Mouse (Mus musculus): ENCODE results near the gene Pex14.
A peak's percentile ranks its signal among the peaks of the same experiment; 100 is the strongest.
"Not testable (repeated sequence)": the region's sequence is repeated elsewhere in the genome, so short reads cannot be mapped to it uniquely, and the experiment has no call there.

The Pex14 gene

DNA sequence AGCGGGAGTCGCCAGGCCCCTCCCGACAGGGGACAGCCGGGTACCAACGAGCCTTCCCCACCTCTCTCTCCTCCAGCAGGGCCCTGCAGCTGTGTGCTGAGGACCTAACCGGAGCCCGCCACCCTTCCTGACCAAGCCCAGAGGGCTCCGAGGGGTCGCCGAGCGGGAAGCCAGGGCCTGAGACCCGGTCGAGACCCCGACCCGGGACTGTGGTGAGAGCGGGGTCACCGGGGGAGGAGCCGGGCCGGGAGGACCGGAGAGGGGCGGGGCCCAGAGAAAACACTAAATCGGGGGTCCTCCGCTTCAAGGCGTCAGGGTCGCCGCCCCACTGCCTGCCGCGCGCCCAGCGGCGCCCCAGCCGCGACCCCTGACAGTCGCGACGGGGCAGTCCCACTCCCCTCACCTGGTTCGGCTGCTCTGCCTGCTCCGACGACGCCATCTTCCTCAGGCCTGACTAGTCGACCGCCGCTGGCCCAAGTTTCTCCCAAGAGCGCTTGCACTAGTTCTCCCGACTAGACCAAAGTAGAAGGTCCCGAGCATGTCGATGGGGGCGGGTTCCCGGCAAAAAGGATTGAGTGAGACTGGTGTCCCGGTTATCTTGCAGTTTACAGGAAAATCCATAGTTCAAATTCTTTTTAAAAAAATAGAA lies at the start of gene Pex14:
Pex14 (minus strand) TSS at position 508 of the 649 bp plus-strand sequence.
- ATAC-seq (ENCODE audit: low TSS enrichment) = peak; percentile 85

DNA sequence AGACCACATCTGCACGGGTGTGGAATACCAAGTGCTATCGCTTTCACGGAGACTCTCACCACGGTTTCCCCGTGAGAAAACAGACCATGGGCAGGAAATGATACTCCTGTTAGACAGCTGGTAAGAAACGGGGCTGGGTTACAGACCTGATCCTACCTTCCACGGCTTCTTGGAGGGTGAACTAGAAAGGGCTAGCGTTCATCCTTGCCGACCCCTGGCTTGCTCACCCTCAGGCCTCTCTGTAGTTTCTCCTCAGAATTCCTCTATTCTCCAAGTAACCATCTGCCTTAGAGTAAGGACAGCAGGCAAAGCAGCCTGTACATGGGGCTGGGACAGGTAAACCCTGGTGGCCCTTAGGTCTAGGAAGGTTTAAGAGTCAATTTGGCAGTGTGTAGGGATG lies 49.5 kb upstream of the Pex14 start:
- ATAC-seq (ENCODE audit: low TSS enrichment) = no peak

DNA sequence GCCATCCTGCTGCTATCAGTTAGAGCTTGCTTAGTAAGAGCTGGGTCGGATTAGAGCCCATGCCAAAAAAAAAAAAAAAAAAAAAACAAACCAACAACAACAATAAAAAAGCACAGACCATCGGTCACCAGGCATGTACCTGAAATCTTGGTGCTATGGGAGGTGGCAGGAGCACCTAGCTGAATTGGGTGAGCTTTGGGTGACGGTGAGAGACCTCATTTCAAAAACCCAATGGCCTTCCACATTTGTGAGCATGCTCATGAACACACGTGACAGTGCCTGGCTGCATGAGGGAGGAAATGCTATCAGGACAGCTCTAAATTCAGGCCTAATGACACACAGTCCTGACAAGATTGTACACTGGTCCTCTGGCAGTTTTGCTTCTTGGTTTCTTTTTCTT lies 48.4 kb upstream of the Pex14 start:
- ATAC-seq (ENCODE audit: low TSS enrichment) = no peak

DNA sequence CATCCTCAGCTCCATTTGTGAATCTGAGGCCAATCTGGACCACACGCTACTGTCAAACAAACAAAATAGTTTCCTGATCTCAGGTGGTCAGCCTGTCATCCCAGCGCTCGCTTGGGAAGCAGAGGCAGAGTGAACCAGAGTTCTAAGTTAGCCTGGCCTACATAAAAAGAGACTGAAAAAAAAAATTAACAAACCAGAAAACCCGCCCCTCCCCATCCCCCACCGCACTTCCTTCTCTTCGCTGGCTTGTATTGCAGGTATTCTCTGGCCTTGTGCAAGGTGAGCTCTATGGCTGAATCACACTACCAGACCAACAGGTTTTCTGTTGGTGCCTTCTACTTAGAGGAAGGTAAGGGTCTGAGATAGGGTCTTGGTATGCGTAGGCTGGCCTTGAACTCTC lies 47.9 kb upstream of the Pex14 start:
- no peak for ATAC-seq (ENCODE audit: low TSS enrichment)

DNA sequence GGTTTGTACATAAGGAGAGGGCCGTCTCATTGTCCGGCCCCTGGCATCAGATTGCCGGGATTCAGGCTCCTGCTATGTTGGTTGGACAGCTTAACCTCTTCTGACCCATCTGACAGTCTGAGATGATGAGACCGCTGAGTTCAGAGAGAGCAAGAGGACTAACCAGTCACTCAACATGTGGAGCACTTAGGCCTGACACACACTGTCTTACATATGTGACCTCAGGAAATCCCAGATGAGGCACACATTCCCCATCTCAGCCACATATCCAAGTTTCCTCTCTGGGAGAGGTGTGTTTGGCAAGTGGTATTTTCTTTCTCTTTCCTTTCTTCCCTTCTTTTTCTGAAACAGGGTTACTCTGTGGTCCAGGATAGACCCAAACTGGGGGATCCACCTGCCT lies 45.5 kb upstream of the Pex14 start:
- no peak for ATAC-seq (ENCODE audit: low TSS enrichment)

DNA sequence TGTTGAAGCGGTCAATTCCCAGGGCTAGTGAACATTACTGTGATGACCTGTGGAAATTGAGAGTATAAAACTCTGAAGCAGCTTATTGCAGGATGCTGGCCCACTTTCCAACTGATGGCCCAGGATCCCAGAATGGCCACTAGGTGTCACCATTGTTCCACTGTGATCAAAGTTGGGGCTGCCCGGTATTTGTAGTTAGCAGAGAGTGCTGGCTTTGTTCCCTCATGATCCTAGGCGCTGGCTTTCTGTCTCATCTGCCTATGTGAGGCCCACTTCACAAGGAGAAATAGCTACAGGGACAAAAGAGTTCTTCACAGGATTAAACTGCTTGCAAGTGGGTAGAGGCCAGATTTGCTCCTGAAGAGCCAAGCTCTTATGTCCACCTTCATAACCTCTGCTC lies 44.8 kb upstream of the Pex14 start:
- peak; percentile 84 for ATAC-seq (ENCODE audit: low TSS enrichment)

DNA sequence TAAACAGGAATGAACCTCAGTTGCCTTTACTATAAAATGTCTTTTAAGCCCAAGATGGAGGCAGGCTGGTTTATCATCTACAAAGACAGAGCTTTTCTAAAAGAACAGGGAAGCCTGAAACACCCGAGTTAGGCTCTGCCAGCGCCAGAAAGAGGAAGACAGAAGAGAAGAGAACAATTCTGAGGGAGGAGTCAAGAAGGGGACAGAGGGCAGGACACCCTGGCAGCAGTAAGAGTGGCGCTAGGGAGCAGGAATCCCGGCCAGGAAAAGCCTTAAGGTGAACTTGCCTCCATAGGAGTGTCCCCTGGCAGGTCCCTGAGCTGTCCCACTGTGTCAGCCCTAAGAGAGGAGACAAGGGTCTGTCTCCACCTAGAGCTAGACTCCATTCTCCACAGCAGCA lies 43.9 kb upstream of the Pex14 start:
- ATAC-seq (ENCODE audit: low TSS enrichment) = no peak

DNA sequence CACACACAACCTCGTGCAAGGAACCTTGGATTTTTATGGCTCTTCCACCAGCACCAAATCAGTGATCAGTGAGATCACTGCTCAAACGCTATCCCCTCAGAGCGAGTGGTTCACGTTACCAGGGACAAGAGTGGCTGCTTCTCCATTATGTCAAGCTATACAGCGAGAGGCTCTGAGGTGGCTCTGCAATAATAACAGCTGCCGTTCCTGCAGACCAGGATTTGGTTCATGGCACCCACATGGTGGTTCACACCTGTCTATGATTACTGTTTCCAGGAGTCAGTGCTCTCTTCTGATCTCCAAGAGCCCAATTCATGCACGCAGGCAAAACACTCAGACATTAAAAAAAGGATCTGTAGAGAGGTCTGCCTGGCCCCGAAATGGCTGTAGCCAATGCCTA lies 38.8 kb upstream of the Pex14 start:
- ATAC-seq (ENCODE audit: low TSS enrichment) = no peak

DNA sequence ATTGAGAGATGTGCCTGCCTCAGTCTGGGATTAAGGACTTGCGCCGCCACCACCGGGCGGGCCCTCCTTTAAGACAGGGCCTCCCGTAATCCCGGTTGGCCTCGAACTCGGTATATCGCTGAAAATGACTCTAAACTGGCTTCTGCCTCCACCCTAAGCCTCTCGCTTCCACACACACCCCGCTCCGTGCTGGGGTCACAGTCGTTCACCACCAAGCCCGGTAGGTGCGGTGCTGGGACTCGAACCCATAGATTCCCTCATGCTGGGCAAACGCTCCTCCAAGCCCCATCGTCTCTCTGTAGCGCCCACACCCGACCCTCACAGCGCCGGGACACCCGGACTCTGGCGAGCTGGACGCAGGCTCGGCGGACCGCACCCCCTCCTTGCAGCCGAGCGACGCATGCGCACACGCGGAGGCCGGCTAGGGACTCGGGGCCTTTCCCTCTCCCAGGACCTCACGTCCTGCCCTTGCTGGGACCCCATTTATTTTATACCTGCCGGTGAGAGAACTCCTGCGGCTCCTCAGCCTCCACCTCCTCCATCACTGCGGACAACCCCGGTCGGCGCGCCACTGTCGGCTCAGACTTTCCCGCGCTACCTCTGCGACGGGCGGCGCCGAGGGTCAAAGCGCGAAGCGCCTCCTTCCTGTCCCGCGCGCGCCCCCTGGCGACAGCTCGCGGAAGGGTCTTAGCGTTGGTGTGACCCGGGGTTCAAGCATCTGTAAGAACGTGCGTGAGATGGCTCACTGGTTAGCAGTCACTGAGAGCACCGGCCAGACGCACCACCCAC lies 37.5 kb upstream of the Pex14 start, which contains the start of gene Cenps:
Cenps (minus strand) TSS at position 648 of the 789 bp plus-strand sequence.
- ATAC-seq (ENCODE audit: low TSS enrichment) = peak; percentile 92

DNA sequence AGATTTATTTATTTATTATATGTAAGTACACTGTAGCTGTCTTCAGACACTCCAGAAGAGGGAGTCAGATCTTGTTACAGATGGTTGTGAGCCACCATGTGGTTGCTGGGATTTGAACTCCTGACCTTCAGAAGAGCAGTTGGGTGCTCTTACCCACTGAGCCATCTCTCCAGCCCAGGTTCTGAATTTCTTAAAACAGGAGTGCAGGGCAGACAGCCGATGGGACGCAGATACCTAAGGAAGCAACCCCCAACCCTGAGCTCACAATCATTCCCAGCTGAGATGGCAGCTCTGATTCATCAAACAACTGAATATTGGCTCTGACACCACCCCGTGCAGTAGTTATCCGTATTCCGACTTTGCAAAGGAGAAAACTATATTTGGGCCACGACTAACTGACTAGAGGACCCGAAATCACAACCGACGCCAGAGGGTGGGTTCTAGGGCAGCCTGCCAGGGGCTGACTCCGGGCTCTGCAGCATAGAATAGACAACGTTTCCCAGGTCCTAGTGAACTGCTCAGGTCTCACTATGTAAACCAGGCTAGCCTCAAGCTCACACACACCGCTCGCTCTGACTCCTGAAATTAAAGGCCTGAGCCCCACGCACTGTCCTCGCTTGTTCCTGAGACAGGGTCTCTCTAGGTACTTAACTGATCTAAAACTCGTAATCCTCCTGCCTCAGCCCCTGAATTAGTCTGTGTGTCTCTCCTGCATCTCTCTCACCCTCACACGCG lies 36.6 kb upstream of the Pex14 start:
- no peak for ATAC-seq (ENCODE audit: low TSS enrichment)

DNA sequence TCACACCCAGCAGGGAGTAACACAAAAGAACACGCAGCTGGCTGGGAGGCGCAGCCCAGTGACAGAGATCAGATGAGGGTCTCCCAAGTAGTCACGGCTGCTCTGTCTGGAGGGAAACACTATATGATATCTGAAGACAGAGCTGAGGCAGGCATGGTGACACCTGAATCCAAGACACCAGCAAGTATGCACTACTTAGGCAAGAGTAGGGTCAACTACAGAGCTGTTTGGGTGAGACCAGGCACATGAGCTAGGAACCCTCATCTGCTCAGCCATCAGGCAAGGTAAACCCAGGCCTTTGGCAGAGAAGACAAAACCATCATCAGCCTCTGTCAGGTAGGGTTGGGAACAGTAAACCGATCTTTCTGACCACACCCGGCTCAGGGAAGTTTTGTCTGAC lies 33.7 kb upstream of the Pex14 start:
- no peak for ATAC-seq (ENCODE audit: low TSS enrichment)

DNA sequence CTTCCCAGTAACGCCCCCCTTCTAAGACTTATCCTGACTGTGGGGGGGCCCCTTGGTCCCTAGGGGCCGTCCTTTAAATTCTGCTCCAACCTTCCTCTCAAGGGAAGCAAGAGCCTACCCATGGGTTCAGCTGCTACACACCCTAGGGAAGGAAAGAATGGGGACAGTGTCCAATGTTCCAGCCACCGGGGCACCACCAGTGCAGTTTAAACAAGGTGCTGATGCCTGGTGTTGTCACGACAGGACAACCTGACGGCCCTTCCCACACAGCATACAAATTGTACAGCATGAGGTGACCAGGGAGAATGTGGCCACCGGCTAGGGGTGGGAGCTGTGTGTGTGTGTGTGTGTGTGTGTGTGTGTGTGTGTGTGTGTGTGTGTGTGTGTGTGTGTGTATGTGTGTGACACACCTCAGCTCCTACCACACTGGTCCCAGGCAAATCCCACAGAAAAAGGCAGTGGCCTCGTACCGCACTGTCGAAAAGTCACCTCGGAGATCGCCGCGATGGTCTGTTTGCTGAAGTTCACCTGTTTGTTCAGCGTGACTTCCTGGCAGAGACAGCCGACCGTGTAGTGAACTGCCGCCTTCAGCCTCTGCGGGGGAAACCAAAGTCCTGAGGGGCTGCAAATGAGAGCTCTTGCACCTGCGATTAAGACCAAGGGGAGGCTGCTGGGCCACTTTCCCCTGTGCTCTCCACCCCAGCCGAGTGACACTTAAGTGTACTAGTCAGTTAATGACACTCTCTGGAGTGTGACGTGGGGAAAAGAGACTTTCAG lies 32.3 kb upstream of the Pex14 start:
- no peak for ATAC-seq (ENCODE audit: low TSS enrichment)

DNA sequence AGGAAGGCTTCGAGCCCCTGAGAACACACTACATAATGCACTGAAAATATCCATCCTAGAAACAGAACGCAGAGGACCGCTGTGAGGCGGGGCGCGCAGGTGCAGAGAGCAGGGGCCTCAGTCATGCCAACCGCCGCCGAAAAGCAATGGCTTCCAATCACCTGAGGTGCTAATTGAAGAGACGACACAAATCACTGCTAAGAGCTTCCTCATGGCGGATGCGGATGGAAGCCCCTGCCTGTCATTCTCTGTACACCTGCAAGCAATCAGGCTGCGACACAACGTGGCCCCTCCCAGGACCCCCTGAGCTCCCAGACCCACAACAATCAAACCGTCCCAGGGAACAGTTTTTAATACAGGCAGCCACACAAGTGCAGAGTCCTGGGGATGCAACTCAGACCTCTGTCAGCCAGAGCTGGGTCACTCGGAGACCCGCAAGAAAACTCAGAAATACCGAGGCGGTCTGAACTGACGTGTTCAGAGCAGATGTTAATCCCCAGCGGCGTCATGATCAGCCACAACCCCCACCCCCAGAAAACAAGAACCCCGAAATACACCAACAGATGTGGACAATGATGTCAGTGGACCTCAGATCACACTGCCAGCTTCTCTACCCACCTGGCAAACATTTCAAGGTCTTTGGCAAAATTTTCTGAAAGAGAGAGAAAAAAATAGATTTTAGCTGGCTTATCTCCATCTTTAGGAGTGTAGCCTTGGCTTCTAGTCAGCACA lies 31.5 kb upstream of the Pex14 start:
- ATAC-seq (ENCODE audit: low TSS enrichment) = no peak

DNA sequence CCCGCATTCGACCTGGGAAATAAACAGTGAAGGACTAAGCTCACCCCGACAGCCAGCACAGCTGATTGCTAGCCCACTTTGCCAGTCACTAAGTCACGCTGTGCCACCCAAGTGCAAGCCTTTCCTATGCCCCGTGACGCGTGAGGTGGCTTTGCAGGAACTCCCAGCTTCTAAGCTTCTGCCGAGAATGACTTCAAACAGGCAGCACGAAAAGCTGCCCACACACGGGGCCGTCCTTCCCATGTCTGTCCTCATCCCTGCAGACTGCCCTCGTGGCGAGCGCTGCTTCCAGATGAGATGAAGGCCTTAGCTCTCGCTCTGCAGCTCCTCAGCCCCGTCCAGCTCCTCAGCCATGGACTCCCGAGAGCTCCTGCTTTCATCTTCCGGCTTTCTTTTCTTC lies 28.8 kb upstream of the Pex14 start:
- ATAC-seq (ENCODE audit: low TSS enrichment) = peak; percentile 50

DNA sequence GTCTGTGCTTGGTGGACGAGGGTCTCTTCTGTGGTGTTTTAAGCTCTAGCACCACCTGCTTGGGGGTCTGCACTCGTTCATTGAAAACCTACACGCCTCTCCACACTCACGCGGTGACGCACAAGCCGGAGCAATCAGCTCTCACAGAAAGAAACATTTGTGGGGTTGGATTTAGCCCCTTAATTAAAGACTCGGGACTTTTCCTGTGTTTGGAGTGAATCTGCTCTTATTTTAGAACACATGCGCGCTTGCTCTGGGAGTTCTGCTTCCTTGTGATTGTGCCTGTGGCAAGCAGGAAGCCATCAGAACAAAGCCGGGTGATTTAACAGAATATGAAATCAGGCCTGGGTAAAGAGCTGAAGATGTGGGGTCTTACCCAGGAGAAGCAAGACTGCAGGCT lies 27.0 kb upstream of the Pex14 start, which contains the start of gene Cort:
Cort (minus strand) TSS at position 101 of the 400 bp plus-strand sequence.
- ATAC-seq (ENCODE audit: low TSS enrichment) = no peak

DNA sequence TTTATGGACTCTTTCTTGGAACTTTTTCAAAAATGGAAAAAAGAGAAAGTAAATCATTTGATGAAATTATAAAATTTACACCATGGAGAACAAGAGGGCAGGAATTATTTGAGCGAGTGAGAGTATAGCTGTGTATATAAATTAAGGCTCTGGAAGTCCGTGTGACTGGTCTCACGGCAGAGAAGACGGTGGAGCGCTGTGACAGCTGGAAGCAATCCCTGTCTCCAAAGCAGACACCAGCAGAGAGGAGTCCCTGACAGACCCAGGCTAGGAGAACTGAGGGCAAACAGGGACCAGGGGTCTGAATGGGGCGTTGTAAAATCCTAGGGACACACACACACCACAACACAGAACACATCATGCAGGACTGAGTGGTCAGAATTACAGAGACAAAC lies 26.4 kb upstream of the Pex14 start:
- ATAC-seq (ENCODE audit: low TSS enrichment) = no peak; the same call in 1 of the 2 replicates

DNA sequence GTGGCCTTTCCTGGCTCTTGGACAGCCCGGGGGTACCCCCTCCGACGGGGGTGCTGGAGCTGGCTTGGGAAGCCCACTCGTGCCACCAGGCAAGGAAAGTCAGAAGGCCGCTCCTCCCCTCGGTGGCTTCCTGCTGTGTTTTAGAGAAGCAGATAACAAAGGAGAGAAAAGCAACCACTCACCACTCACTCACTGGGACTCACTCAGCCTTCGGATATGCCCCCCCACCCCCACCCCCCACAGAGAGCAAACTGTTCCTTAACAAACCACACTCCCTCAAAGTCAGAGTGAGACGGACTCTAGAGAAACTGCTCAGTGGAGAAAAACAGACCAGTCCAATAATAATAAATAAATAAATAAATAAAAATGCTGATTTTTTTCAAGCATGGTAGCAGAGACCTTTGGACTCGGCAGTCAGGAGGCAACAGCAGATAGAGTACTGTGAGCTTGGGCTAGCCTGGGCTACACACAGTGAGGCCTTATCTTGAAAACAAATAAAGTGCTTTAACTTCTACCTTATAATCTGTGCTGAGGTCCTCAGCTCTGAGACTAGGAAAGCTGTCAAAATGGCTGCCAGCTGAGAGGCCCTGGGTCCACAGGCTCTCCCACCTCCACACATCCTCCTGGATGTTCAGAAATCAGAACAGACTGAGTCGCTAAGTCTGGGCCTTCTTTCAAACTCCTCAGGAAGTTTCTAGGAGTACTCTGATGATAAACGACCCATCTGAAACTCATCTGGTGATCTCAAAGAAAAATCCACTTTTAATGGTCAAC lies 25.9 kb upstream of the Pex14 start:
- no peak for ATAC-seq (ENCODE audit: low TSS enrichment)

DNA sequence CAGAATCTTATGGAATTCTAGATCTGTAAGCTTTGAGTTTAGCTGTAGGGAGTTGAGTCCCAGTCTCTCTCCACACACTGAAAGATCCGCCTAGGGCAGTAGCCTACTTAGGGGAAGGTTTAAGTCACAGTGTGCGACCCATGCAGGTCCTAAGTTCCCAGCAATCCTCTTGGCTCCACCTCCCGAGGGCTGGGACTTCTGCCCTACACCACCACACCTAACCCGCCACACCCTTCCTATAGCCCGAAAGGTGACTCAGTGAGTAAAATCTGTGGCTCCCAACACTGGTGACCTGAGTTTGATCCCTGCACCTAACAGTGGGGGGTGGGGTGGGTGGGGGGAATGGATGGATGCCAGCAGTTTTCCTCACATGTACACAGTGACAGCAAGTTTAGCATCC lies 23.8 kb upstream of the Pex14 start:
- no peak for ATAC-seq (ENCODE audit: low TSS enrichment)

DNA sequence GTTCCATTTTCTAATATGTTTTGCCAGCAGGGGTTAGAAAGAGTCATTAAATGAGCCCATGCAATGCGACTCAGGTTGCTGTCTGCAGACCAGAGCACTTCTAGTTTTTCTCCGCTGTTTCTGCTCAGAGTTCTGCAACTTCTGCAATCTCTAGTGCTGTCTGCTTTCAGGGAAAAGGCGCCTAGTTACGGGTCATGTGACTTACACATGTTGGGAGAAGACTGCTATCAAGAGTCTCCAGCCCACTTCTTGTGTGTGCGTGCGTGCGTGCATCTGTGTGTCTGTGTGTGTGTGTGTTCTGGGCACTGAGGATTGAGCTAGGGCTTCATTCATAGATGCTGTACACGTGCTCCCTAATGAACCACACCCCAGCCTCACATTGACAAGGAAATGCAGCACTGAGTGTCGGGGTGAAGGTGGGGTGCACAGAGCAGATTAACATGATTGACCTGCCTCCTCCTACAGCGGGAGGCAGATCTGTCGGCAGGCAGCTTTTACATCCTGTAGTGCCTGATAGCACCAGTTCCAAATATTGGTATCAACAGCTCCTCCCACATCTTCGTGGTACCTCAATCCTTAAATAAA lies 20.4 kb upstream of the Pex14 start:
- not testable (repeated sequence) for ATAC-seq (ENCODE audit: low TSS enrichment)

Data from frontal cortex, adult (tissue).